Comparison of ENCODE assay signal across 15 mouse cellular contexts in genomic region chr9:50753947-50754346, GRCm38 (mm10). TPM values are rescaled to one million over a fixed set of nuclear protein-coding genes. Genes with fewer than 3 reads are reported as not detected.
DNase-seq lines count a peak whose midpoint lies in the region; ATAC-seq and TF ChIP-seq lines count a peak whose summit lies in the region.
"Had no signal": no experiment of that assay in that cellular context is flagged by ENCODE, and none has a peak within 500 bp of the region (broad histone marks: within the 10 kb centered on the region; RNA-seq: fewer than 3 reads in every experiment).

No protein-coding gene starts in this region.

- peak overlapping the region; percentile 92 for H3K9ac ChIP-seq in heart, embryonic 11.5 days (ENCODE audit: low read depth, low read length)
- no peak overlapping the region for H3K9ac ChIP-seq in limb, embryonic 15.5 days
- no peak overlapping the region for H3K9ac ChIP-seq in forebrain, embryonic 13.5 days

- ATAC-seq in heart, embryonic 11.5 days (replicated peaks; ENCODE audit: insufficient number of reproducible peaks, low FRiP score, low TSS enrichment) = no peak
- ATAC-seq in limb, embryonic 15.5 days (ENCODE audit: insufficient number of reproducible peaks, low FRiP score, low TSS enrichment, low read depth) = no peak
- no peak for ATAC-seq in forebrain, embryonic 13.5 days

- no peak for DNase-seq in gastrocnemius, adult 2 months
- DNase-seq in gastrocnemius, postnatal 10 days = no peak
- no peak for DNase-seq in left cerebral cortex, adult 2 months (ENCODE audit: extremely low spot score in 1 of 2, low spot score in 2 of 2)
- no peak for DNase-seq in left cerebral cortex, postnatal 10 days (ENCODE audit: extremely low spot score in 1 of 2, low spot score in 2 of 2)
- DNase-seq in left cerebral cortex, postnatal 14 days (ENCODE audit: low spot score in 2 of 2) = no peak
- DNase-seq: gastrocnemius, postnatal 14 days; kidney, adult 8-10 months; thymus, postnatal 25 days had no signal

- peaks cover 9% of the 10 kb centered on the region; the same call in 1 of the 2 replicates for H3K4me1 ChIP-seq in heart, embryonic 11.5 days (ENCODE audit: control insufficient read depth, insufficient read depth, low read length)
- peaks cover 23% of the 10 kb centered on the region for H3K4me1 ChIP-seq in limb, embryonic 15.5 days
- peaks cover 6% of the 10 kb centered on the region; the same call in 1 of the 2 replicates for H3K4me1 ChIP-seq in forebrain, embryonic 13.5 days

- no peak for TF ChIP-seq CTCF in gastrocnemius, adult 2 months (IDR thresholded peaks at IDR 0.05)
- TF ChIP-seq CTCF in left cerebral cortex, adult 2 months (IDR thresholded peaks at IDR 0.05) = no peak

- H3K36me3 ChIP-seq in heart, embryonic 11.5 days (ENCODE audit: control insufficient read depth, insufficient read depth, low read length) = no peaks in the 10 kb centered on the region
- no peaks in the 10 kb centered on the region for H3K36me3 ChIP-seq in limb, embryonic 15.5 days
- H3K36me3 ChIP-seq in forebrain, embryonic 13.5 days (ENCODE audit: poor library complexity, severe bottlenecking) = no peaks in the 10 kb centered on the region
- H3K36me3 ChIP-seq: G1E had no signal

- no peaks in the 10 kb centered on the region for H3K9me3 ChIP-seq in heart, embryonic 11.5 days (replicated peaks; ENCODE audit: control insufficient read depth, low read length)
- H3K9me3 ChIP-seq in limb, embryonic 15.5 days = no peaks in the 10 kb centered on the region
- no peaks in the 10 kb centered on the region for H3K9me3 ChIP-seq in forebrain, embryonic 13.5 days (replicated peaks)
- H3K9me3 ChIP-seq: G1E had no signal

- H3K27ac ChIP-seq in gastrocnemius, adult 2 months = peak overlapping the region; percentile 97
- H3K27ac ChIP-seq in left cerebral cortex, adult 2 months = peak overlapping the region; percentile 80
- H3K27ac ChIP-seq in heart, embryonic 11.5 days (ENCODE audit: low read depth, low read length) = peak overlapping the region; percentile 98
- H3K27ac ChIP-seq in limb, embryonic 15.5 days = peak overlapping the region; percentile 71; the same call in 1 of the 2 replicates
- no peak overlapping the region for H3K27ac ChIP-seq in forebrain, embryonic 13.5 days

- peak overlapping the region; percentile 93 for H3K4me3 ChIP-seq in gastrocnemius, adult 2 months
- H3K4me3 ChIP-seq in left cerebral cortex, adult 2 months = peak overlapping the region; percentile 45
- peak overlapping the region; percentile 54 for H3K4me3 ChIP-seq in heart, embryonic 11.5 days (ENCODE audit: low read depth, low read length)
- H3K4me3 ChIP-seq in limb, embryonic 15.5 days = peak overlapping the region; percentile 23
- H3K4me3 ChIP-seq in forebrain, embryonic 13.5 days = no peak overlapping the region

- H3K27me3 ChIP-seq in heart, embryonic 11.5 days (ENCODE audit: control insufficient read depth, insufficient read depth, low read length) = no peaks in the 10 kb centered on the region
- no peaks in the 10 kb centered on the region for H3K27me3 ChIP-seq in limb, embryonic 15.5 days
- H3K27me3 ChIP-seq in forebrain, embryonic 13.5 days = no peaks in the 10 kb centered on the region

- WGBS in heart, embryonic 11.5 days (ENCODE audit: insufficient replicate concordance) = 23% methylated on average over 7 of the region's 7 CpGs
- 66% methylated on average over 7 of the region's 7 CpGs for WGBS in limb, embryonic 15.5 days
- WGBS in forebrain, embryonic 13.5 days = 78% methylated on average over 7 of the region's 7 CpGs

- intact Hi-C loops in gastrocnemius, adult 2 months (cut with DNase I) = loop anchor here (2.0 kb wide), 1 partner anchor 15 kb away; the partner anchor contains the start of gene Fdxacb1
- intact Hi-C loops in left cerebral cortex, adult 2 months (cut with DNase I) = loop anchor here (2.0 kb wide), 1 partner anchor 13 kb away; no protein-coding TSS in a partner anchor
- intact Hi-C loops in left cerebral cortex, postnatal 10 days (cut with DNase I) = no loop called here
- intact Hi-C loops in left cerebral cortex, postnatal 14 days (cut with DNase I) = loop anchor here (5.0 kb wide), 1 partner anchor 57 kb away; no protein-coding TSS in a partner anchor

- peak overlapping the region; percentile 62 for H3K4me2 ChIP-seq in heart, embryonic 11.5 days
- H3K4me2 ChIP-seq in limb, embryonic 15.5 days = no peak overlapping the region
- no peak overlapping the region for H3K4me2 ChIP-seq in forebrain, embryonic 13.5 days

RNA-seq across cellular contexts. Expression of gene Hspb2, which starts 1.8 kb away (rescaled TPM):
- 100 to 1,000 TPM; 123 to 143 TPM for total RNA-seq in gastrocnemius, adult 2 months (2021)
- total RNA-seq in gastrocnemius, postnatal 10 days (2021) = 100 to 1,000 TPM; 120 to 128 TPM
- 1 to 10 TPM; 1.4 to 1.5 TPM for total RNA-seq in left cerebral cortex, adult 2 months (2021)
- 1 to 10 TPM; 1.7 to 2.2 TPM for total RNA-seq in left cerebral cortex, postnatal 10 days (2021)
- 319 and 338 TPM in 2 replicates for polyA plus RNA-seq in heart, embryonic 11.5 days (2014; fragmentation: Nextera tagmentation; extraction: Ambion mirVana)
- 39.0 and 104 TPM in 2 replicates for polyA plus RNA-seq in limb, embryonic 15.5 days (2015; fragmentation: Nextera tagmentation; extraction: Ambion mirVana)
- polyA plus RNA-seq in forebrain, embryonic 13.5 days (2015; fragmentation: Nextera tagmentation; extraction: Ambion mirVana) = not detected in 2 replicates
- total RNA-seq in left cerebral cortex, postnatal 14 days (2021) = 1 to 10 TPM; 2.3 to 2.7 TPM
- total RNA-seq: common myeloid progenitor, adult 5-6 weeks; G1E; megakaryocyte, adult 5-6 weeks; monocyte, adult 5-6 weeks had no signal
- polyA plus RNA-seq: G1E had no signal

RNA-seq across cellular contexts. Expression of gene Cryab, which starts 2.8 kb away (rescaled TPM):
- 1,000 to 10,000 TPM in 1 of 2 experiments, 100 to 1,000 TPM in 1; 885 to 2,545 TPM for total RNA-seq in gastrocnemius, adult 2 months (2021)
- 100 to 1,000 TPM; 667 to 687 TPM for total RNA-seq in gastrocnemius, postnatal 10 days (2021)
- total RNA-seq in left cerebral cortex, adult 2 months (2021) = 100 to 1,000 TPM; 118 to 125 TPM
- 10 to 100 TPM; 67.6 to 87.4 TPM for total RNA-seq in left cerebral cortex, postnatal 10 days (2021)
- polyA plus RNA-seq in heart, embryonic 11.5 days (2014; fragmentation: Nextera tagmentation; extraction: Ambion mirVana) = 841 and 878 TPM in 2 replicates
- polyA plus RNA-seq in limb, embryonic 15.5 days (2015; fragmentation: Nextera tagmentation; extraction: Ambion mirVana) = 123 and 265 TPM in 2 replicates
- polyA plus RNA-seq in forebrain, embryonic 13.5 days (2015; fragmentation: Nextera tagmentation; extraction: Ambion mirVana) = 4.7 and 6.5 TPM in 2 replicates
- 100 to 1,000 TPM in 1 of 2 experiments, 10 to 100 TPM in 1; 90.2 to 105 TPM for total RNA-seq in left cerebral cortex, postnatal 14 days (2021)
- total RNA-seq: monocyte, adult 5-6 weeks had no signal
- polyA plus RNA-seq: G1E had no signal

RNA-seq across cellular contexts. Expression of gene 2310030G06Rik, which starts 7.6 kb away (rescaled TPM):
- 1 to 10 TPM; 2.4 to 6.5 TPM for total RNA-seq in gastrocnemius, adult 2 months (2021)
- total RNA-seq in gastrocnemius, postnatal 10 days (2021) = 1 to 10 TPM; 1.8 to 2.2 TPM
- 1 to 10 TPM; 2.8 to 3.2 TPM for total RNA-seq in left cerebral cortex, adult 2 months (2021)
- 1 to 10 TPM; 2.0 to 2.7 TPM for total RNA-seq in left cerebral cortex, postnatal 10 days (2021)
- 7.7 and 9.4 TPM in 2 replicates for polyA plus RNA-seq in heart, embryonic 11.5 days (2014; fragmentation: Nextera tagmentation; extraction: Ambion mirVana)
- polyA plus RNA-seq in limb, embryonic 15.5 days (2015; fragmentation: Nextera tagmentation; extraction: Ambion mirVana) = 5.6 and 6.7 TPM in 2 replicates
- 1.0 and 1.2 TPM in 2 replicates for polyA plus RNA-seq in forebrain, embryonic 13.5 days (2015; fragmentation: Nextera tagmentation; extraction: Ambion mirVana)
- total RNA-seq in left cerebral cortex, postnatal 14 days (2021) = 1 to 10 TPM; 2.0 to 3.1 TPM
- total RNA-seq: common myeloid progenitor, adult 5-6 weeks; megakaryocyte, adult 5-6 weeks; monocyte, adult 5-6 weeks had no signal
- polyA plus RNA-seq: G1E had no signal

RNA-seq across cellular contexts. Expression of gene Fdxacb1, which starts 14.1 kb away (rescaled TPM):
- 1 to 10 TPM; 3.4 to 3.9 TPM for total RNA-seq in gastrocnemius, adult 2 months (2021)
- total RNA-seq in gastrocnemius, postnatal 10 days (2021) = 1 to 10 TPM; 4.0 to 4.9 TPM
- 1 to 10 TPM; 4.6 to 4.8 TPM for total RNA-seq in left cerebral cortex, adult 2 months (2021)
- total RNA-seq in left cerebral cortex, postnatal 10 days (2021) = 1 to 10 TPM; 5.5 to 6.6 TPM
- 9.8 and 9.9 TPM in 2 replicates for polyA plus RNA-seq in heart, embryonic 11.5 days (2014; fragmentation: Nextera tagmentation; extraction: Ambion mirVana)
- 9.3 TPM in 2 replicates for polyA plus RNA-seq in limb, embryonic 15.5 days (2015; fragmentation: Nextera tagmentation; extraction: Ambion mirVana)
- polyA plus RNA-seq in forebrain, embryonic 13.5 days (2015; fragmentation: Nextera tagmentation; extraction: Ambion mirVana) = 10.9 and 12.3 TPM in 2 replicates
- 1 to 10 TPM; 5.3 to 5.6 TPM for total RNA-seq in left cerebral cortex, postnatal 14 days (2021)

RNA-seq across cellular contexts. Expression of gene Dixdc1, which starts 14.6 kb away (rescaled TPM):
- 1 to 10 TPM; 2.6 to 4.7 TPM for total RNA-seq in gastrocnemius, adult 2 months (2021)
- 1 to 10 TPM; 6.2 to 9.3 TPM for total RNA-seq in gastrocnemius, postnatal 10 days (2021)
- total RNA-seq in left cerebral cortex, adult 2 months (2021) = 10 to 100 TPM; 79.4 to 80.7 TPM
- total RNA-seq in left cerebral cortex, postnatal 10 days (2021) = 10 to 100 TPM; 75.0 to 76.6 TPM
- 7.3 and 7.5 TPM in 2 replicates for polyA plus RNA-seq in heart, embryonic 11.5 days (2014; fragmentation: Nextera tagmentation; extraction: Ambion mirVana)
- polyA plus RNA-seq in limb, embryonic 15.5 days (2015; fragmentation: Nextera tagmentation; extraction: Ambion mirVana) = 13.9 and 14.1 TPM in 2 replicates
- 20.2 and 21.4 TPM in 2 replicates for polyA plus RNA-seq in forebrain, embryonic 13.5 days (2015; fragmentation: Nextera tagmentation; extraction: Ambion mirVana)
- 10 to 100 TPM; 72.5 to 79.2 TPM for total RNA-seq in left cerebral cortex, postnatal 14 days (2021)
- total RNA-seq: common myeloid progenitor, adult 5-6 weeks; megakaryocyte, adult 5-6 weeks had no signal
- polyA plus RNA-seq: G1E had no signal

Comparison
In these comparisons a context has a peak if more than half of its experiments do, and no peak if none do; other contexts are left out.
1. RNA of gene Hspb2, which starts 1.8 kb away (total RNA-seq): 123 to 143 TPM in gastrocnemius, adult 2 months and 120 to 128 TPM in gastrocnemius, postnatal 10 days; 2.3 to 2.7 TPM in left cerebral cortex, postnatal 14 days, 1.7 to 2.2 TPM in left cerebral cortex, postnatal 10 days and 1.4 to 1.5 TPM in left cerebral cortex, adult 2 months; every median in the first group is over 10 times any median in the second.
2. RNA of gene Cryab, which starts 2.8 kb away (total RNA-seq): 885 to 2,545 TPM in gastrocnemius, adult 2 months and 667 to 687 TPM in gastrocnemius, postnatal 10 days; 118 to 125 TPM in left cerebral cortex, adult 2 months, 90.2 to 105 TPM in left cerebral cortex, postnatal 14 days and 67.6 to 87.4 TPM in left cerebral cortex, postnatal 10 days; every median in the first group is over 4 times any median in the second.